Mouse (Mus musculus) left cerebral cortex, adult 2 months (tissue): ENCODE measurements around the gene Sorbs1. TPM values are rescaled to one million over a fixed set of nuclear protein-coding genes. Genes with fewer than 3 reads are reported as not detected.
A peak's percentile ranks its signal among the peaks of the same experiment; 100 is the strongest.

Experiments
- DNase-seq, 2 experiments: peaks; one replicate each; pipeline ENCODE4 v3.0.0; 2021 to 2022; ENCODE audit warnings: low spot score in 2 of 2, mixed read lengths in 1 of 2; ENCODE audit errors: extremely low spot score in 1 of 2
- H3K27ac ChIP-seq: fragments of 200-600 bp; 2 replicates; pipeline ENCODE4 v1.8.1; 2022
- H3K4me3 ChIP-seq: fragments of 200-600 bp; 2 replicates; pipeline ENCODE4 v1.8.1; 2022
- CTCF ChIP-seq: fragments of 200-600 bp; IDR thresholded peaks from 2 replicates; pipeline ENCODE4 v1.8.1; 2022; ENCODE audit warnings: antibody characterized with exemption, mild to moderate bottlenecking, moderate library complexity
- intact Hi-C: fragments of 180-260 bp; cut with DNase I; formaldehyde crosslinking; loops from one replicate; pipeline ENCODE4 v1.15.1; 2025
- total RNA-seq, 2 experiments: library from RNA; stranded (reverse); gene quantifications; 2 replicates each; pipeline ENCODE4 v1.2.3; 2021

Sorbs1 gene
- total RNA-seq, 2 experiments from 2014 or later = 160 to 161 TPM

DNA sequence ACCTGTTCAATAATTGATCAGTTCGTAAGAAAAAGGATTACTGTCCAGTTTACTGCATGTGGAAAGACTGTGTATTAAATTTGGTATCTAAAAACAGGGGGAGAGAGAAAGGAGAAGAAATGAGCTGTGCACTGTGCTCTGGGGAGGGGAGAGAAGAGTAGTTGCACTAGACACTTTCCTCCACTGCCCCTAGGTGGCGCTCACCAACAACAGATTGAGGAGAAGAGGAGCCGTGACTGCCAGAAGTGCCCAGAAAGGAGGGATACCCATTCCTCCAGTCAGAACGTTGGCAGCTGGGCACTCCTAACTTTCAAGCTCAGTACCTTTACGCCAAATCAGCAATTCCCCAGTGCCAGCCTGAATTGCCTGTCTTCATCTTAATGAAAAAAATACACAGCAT, 170.6 kb downstream of the Sorbs1 start:
- intact Hi-C loops = loop anchor here (1.0 to 10.0 kb wide), 2 partner anchors 202 to 1358 kb away; no protein-coding TSS in a partner anchor
- peak; percentile 81 to 86 for DNase-seq
- Histone ChIP-seq H3K4me3 (no peak overlapping the region), H3K27ac (no peak overlapping the region)
- TF ChIP-seq CTCF = peak; percentile 94

GRCm38 (mm10) chr19:40341141-40341540, 172.4 kb downstream of the Sorbs1 start:
- H3K4me3 ChIP-seq = no peak overlapping the region
- no peak for DNase-seq
- no peak for TF ChIP-seq CTCF
- H3K27ac ChIP-seq = no peak overlapping the region
- intact Hi-C loops = loop anchor here (10.0 kb wide), 1 partner anchor 1356 kb away; no protein-coding TSS in a partner anchor

- no peak for TF ChIP-seq CTCF
- Histone ChIP-seq H3K27ac (no peak overlapping the region), H3K4me3 (no peak overlapping the region)
- intact Hi-C loops = no loop called here
- DNase-seq = no peak
These were observed 176.9 kb downstream of the Sorbs1 start for GRCm38 (mm10) chr19:40336694-40337093.

DNA sequence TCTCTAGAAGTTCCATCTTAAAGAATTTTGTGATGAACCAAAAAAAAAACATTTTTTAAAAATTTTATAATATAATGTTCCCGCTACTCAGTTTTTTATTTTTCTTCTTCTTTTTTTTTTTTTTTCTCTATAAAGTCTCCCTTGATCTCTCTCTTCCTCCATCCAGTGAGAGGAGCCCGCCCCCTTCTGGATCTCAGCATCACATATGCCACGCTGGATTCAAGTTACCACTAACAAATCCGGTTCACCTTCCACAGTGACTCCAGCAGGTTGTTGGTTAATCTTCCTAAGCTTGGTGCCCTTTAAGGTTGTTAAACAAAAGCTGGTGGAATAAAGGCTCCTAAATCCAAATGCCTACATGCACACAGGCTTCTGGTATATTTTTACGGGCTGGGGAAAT, 179.7 kb downstream of the Sorbs1 start:
- DNase-seq = no peak
- intact Hi-C loops = no loop called here
- Histone ChIP-seq H3K4me3 (no peak overlapping the region), H3K27ac (no peak overlapping the region)
- TF ChIP-seq CTCF = peak; percentile 45

DNA sequence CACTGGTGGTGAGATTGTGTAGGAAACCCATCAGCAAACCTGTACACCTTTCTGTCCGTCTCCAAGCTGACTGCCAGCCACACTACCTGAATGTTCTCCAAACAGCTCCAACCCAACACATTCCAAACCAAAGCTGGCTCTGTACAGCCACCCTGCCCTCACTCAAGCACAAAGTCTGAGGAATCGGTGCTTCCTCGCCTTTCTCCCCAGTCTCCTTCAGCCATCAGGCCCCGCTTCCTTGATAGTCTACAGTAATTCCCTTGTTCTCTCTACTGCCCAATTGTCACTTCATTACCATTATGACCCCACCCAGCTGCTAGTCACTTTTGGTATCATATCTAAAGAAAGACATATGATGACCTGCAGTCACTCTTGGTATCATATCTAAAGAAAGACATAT, 180.5 kb downstream of the Sorbs1 start:
- Histone ChIP-seq H3K4me3 (no peak overlapping the region), H3K27ac (no peak overlapping the region)
- TF ChIP-seq CTCF = no peak
- no peak for DNase-seq
- intact Hi-C loops = no loop called here

DNA sequence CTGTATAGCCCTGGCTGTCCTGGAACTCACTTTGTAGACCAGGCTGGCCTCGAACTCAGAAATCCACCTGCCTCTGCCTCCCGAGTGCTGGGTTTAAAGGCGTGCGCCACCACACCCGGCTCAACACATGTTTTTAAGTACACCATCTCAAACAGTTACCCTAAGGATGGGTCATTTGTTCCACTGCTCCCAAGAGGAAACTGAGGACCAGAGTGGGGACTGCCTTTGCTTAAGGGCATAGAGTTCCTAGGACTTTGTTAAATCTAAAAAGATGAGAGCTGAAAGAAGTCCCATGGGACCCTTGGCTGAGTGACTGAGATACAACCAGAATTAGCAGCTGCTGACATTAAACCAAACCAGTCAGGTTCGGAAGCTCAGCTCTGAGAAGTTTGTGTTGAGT, 181.3 kb downstream of the Sorbs1 start:
- DNase-seq = no peak
- intact Hi-C loops = no loop called here
- H3K27ac ChIP-seq = no peak overlapping the region
- no peak overlapping the region for H3K4me3 ChIP-seq
- no peak for TF ChIP-seq CTCF

- no peak for DNase-seq
- no peak for TF ChIP-seq CTCF
- H3K4me3 ChIP-seq = no peak overlapping the region
- no peak overlapping the region for H3K27ac ChIP-seq
- intact Hi-C loops = no loop called here
These were observed 181.7 kb downstream of the Sorbs1 start for GRCm38 (mm10) chr19:40331846-40332245.

GRCm38 (mm10) chr19:40326126-40326525, 187.5 kb downstream of the Sorbs1 start:
- no peak for TF ChIP-seq CTCF
- no peak overlapping the region for H3K4me3 ChIP-seq
- DNase-seq = no peak
- H3K27ac ChIP-seq = no peak overlapping the region
- intact Hi-C loops = no loop called here

GRCm38 (mm10) chr19:40325381-40325780, 188.2 kb downstream of the Sorbs1 start:
- Histone ChIP-seq H3K4me3 (no peak overlapping the region), H3K27ac (no peak overlapping the region)
- intact Hi-C loops = no loop called here
- no peak; the same call in 1 of the 2 replicates for TF ChIP-seq CTCF
- DNase-seq = no peak

GRCm38 (mm10) chr19:40322226-40322625, 191.4 kb downstream of the Sorbs1 start:
- intact Hi-C loops = no loop called here
- Histone ChIP-seq H3K27ac (no peak overlapping the region), H3K4me3 (no peak overlapping the region)
- no peak for DNase-seq
- no peak for TF ChIP-seq CTCF

DNA sequence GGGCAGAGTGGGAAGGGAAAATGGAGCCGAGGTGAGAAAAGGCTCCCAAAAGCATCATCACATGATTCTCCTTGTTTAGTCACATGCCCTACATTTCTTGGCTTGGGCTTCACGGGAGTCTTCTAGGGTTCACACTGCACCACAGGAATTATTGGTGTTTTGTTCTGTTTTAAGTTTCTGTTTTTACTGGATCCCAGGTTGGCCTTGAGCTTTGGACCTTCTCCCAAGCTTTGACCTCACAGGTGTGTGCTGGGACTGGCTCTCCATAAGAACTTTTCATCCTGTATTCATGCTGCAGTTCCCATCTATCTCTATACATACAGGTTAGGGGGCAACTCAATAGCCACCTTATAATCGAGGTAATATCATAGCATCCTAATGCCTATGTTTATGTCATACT, 194.4 kb downstream of the Sorbs1 start:
- no peak for DNase-seq
- TF ChIP-seq CTCF = no peak
- intact Hi-C loops = no loop called here
- Histone ChIP-seq H3K4me3 (no peak overlapping the region), H3K27ac (no peak overlapping the region)

GRCm38 (mm10) chr19:40318511-40318910, 195.1 kb downstream of the Sorbs1 start:
- no peak for TF ChIP-seq CTCF
- intact Hi-C loops = no loop called here
- Histone ChIP-seq H3K27ac (no peak overlapping the region), H3K4me3 (no peak overlapping the region)
- no peak for DNase-seq

DNA sequence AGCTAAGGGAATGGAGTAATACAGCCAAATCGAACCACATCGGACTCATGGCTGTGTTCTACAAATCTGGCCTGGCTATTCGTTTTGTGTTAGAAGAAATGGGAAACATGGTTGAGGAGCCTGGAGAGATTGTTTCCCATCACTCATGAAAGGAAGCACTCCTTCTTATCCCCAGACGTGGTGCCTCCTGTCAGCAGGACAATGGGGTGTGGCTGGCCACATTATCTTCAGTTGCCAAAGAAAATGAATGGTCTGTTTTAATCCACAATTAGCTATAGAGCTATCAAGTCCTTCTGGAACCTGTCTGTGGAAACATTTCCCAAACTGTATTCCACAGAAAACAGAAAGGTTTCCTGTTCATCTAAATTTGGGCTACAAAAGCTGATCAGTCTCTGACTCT, 196.6 kb downstream of the Sorbs1 start:
- no peak overlapping the region for H3K4me3 ChIP-seq
- no peak for DNase-seq
- no peak for TF ChIP-seq CTCF
- H3K27ac ChIP-seq = no peak overlapping the region
- intact Hi-C loops = no loop called here
